10 mouse cellular contexts compared by ENCODE assay signal in the genomic region with DNA sequence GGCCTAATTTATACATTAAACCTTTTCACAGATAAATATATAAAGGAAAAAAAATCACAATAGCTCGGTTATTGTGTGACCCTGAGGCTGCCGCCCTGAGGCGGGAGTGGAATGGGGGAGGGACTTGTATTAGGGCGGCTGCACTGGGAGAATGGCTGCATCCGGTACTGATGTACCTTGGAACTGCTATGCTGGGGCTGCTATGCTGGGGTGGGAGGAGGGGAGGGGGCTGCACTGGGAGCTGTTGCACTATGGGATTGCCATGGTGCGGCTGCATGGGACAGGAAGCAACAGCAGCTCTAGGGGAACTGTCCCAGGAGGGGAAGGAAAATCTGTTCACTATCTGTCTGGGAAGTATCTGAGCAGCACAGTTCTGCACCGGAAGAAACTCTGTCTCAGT. TPM values are rescaled to one million over a fixed set of nuclear protein-coding genes. Genes with fewer than 3 reads are reported as not detected.
DNase-seq lines count a peak whose midpoint lies in the region; ATAC-seq and TF ChIP-seq lines count a peak whose summit lies in the region.
"Had no signal": no experiment of that assay in that cellular context is flagged by ENCODE, and none has a peak within 500 bp of the region (broad histone marks: within the 10 kb centered on the region; RNA-seq: fewer than 3 reads in every experiment).

No protein-coding gene starts in this region.

- peak; percentile 12; the same call in 1 of the 2 replicates for ATAC-seq in lung, postnatal 0 days
- ATAC-seq in neural tube, embryonic 14.5 days (ENCODE audit: low read depth): no peak

- no peaks in the 10 kb centered on the region for H3K9me3 ChIP-seq in lung, postnatal 0 days (ENCODE audit: low read length)
- H3K9me3 ChIP-seq in neural tube, embryonic 14.5 days (ENCODE audit: control insufficient read depth, low read length): no peaks in the 10 kb centered on the region
- H3K9me3 ChIP-seq: hindbrain, embryonic 15.5 days had no signal

- H3K9ac ChIP-seq in heart, adult 2 months (ENCODE audit: low read depth, low read length): no peak overlapping the region
- H3K9ac ChIP-seq in lung, postnatal 0 days (replicated peaks; ENCODE audit: low read depth): no peak overlapping the region
- H3K9ac ChIP-seq in neural tube, embryonic 14.5 days (replicated peaks; ENCODE audit: low read depth, low read length): no peak overlapping the region

- no peak overlapping the region for H3K4me3 ChIP-seq in heart, adult 2 months
- H3K4me3 ChIP-seq in lung, postnatal 0 days (ENCODE audit: low read depth, low read length): no peak overlapping the region
- no peak overlapping the region for H3K4me3 ChIP-seq in lung, adult 2 months (replicated peaks; ENCODE audit: extremely low read depth, low read depth, low read length)
- H3K4me3 ChIP-seq in neural tube, embryonic 14.5 days (ENCODE audit: low read depth, low read length): no peak overlapping the region

- intact Hi-C loops in heart, adult 2 months (cut with DNase I): no loop called here

- no peak for TF ChIP-seq POLR2A in heart, adult 2 months (IDR thresholded peaks at IDR 0.05; ENCODE audit: insufficient read depth, low read depth, low read length)
- no peak for TF ChIP-seq POLR2A in lung, adult 2 months (IDR thresholded peaks at IDR 0.05; ENCODE audit: borderline replicate concordance, extremely low read depth, low read depth, low read length)

- no peaks in the 10 kb centered on the region for H3K27me3 ChIP-seq in heart, adult 2 months (ENCODE audit: control insufficient read depth, insufficient read depth, low read length)
- no peaks in the 10 kb centered on the region for H3K27me3 ChIP-seq in lung, postnatal 0 days (replicated peaks; ENCODE audit: insufficient read depth, low read length)
- H3K27me3 ChIP-seq in neural tube, embryonic 14.5 days (ENCODE audit: control insufficient read depth, insufficient read depth, low read length): no peaks in the 10 kb centered on the region
- H3K27me3 ChIP-seq: hindbrain, embryonic 15.5 days had no signal

- 24% methylated on average over 7 of the region's 7 CpGs for WGBS in heart, adult 2 months
- WGBS in lung, postnatal 0 days: 25% methylated on average over 7 of the region's 7 CpGs
- WGBS in lung, adult 2 months: 36% methylated on average over 7 of the region's 7 CpGs
- 39% methylated on average over 7 of the region's 7 CpGs for WGBS in neural tube, embryonic 14.5 days

- TF ChIP-seq CTCF in heart, adult 2 months (IDR thresholded peaks at IDR 0.05): no peak
- TF ChIP-seq CTCF in lung, postnatal 0 days (IDR thresholded peaks at IDR 0.05): no peak
- no peak for TF ChIP-seq CTCF in lung, adult 2 months (IDR thresholded peaks at IDR 0.05; ENCODE audit: insufficient read depth, low read length)

- H3K36me3 ChIP-seq in heart, adult 2 months (ENCODE audit: control insufficient read depth, insufficient read depth, low read length): no peaks in the 10 kb centered on the region
- no peaks in the 10 kb centered on the region for H3K36me3 ChIP-seq in lung, postnatal 0 days (ENCODE audit: insufficient read depth, low read length)
- H3K36me3 ChIP-seq in neural tube, embryonic 14.5 days (ENCODE audit: control insufficient read depth, insufficient read depth, low read length): no peaks in the 10 kb centered on the region
- H3K36me3 ChIP-seq: hindbrain, embryonic 15.5 days had no signal

- H3K27ac ChIP-seq in heart, adult 2 months: peak overlapping the region; percentile 96
- no peak overlapping the region for H3K27ac ChIP-seq in lung, postnatal 0 days (ENCODE audit: low read length)
- no peak overlapping the region for H3K27ac ChIP-seq in neural tube, embryonic 14.5 days (ENCODE audit: low read depth, low read length)

- H3K4me2 ChIP-seq in lung, postnatal 0 days (replicated peaks; ENCODE audit: low read depth, low read length): no peak overlapping the region; the same call in 1 of the 2 replicates
- H3K4me2 ChIP-seq in neural tube, embryonic 14.5 days (ENCODE audit: low read depth, low read length): peak overlapping the region; percentile 63; the same call in 1 of the 2 replicates

- DNase-seq in heart, adult 2 months: no peak
- DNase-seq in heart, adult 9 months (ENCODE audit: low spot score in 2 of 2): no peak
- peak; percentile 41 for DNase-seq in lung, postnatal 0 days (ENCODE audit: low spot score)
- no peak for DNase-seq in lung, adult 2 months
- peak; percentile 39 for DNase-seq in heart, postnatal 4 days
- DNase-seq in right cerebral cortex, postnatal 4 days: no peak
- no peak for DNase-seq in spleen, postnatal 4 days (ENCODE audit: low spot score in 2 of 2)
- DNase-seq: adrenal gland, postnatal 36 days had no signal

- H3K79me2 ChIP-seq in heart, adult 2 months (replicated peaks; ENCODE audit: control insufficient read depth, insufficient read depth, low read length): no peaks in the 10 kb centered on the region

- TF ChIP-seq EP300 in heart, adult 2 months (IDR thresholded peaks at IDR 0.05; ENCODE audit: insufficient read depth, low read depth, low read length): no peak
- TF ChIP-seq EP300 in lung, postnatal 0 days (IDR thresholded peaks at IDR 0.05): no peak

- peaks cover 2% of the 10 kb centered on the region for H3K4me1 ChIP-seq in heart, adult 2 months (ENCODE audit: control insufficient read depth, insufficient read depth, low read length)
- H3K4me1 ChIP-seq in lung, postnatal 0 days (ENCODE audit: insufficient read depth, low read depth, low read length): peaks cover 23% of the 10 kb centered on the region
- H3K4me1 ChIP-seq in lung, adult 2 months (ENCODE audit: control insufficient read depth, insufficient read depth, low read length): peaks cover 9% of the 10 kb centered on the region
- peaks cover 26% of the 10 kb centered on the region; the same call in 1 of the 2 replicates for H3K4me1 ChIP-seq in neural tube, embryonic 14.5 days (ENCODE audit: control insufficient read depth, insufficient read depth, low read length)

RNA-seq across cellular contexts. Expression of a gene that starts 1.3 kb away (rescaled TPM):
- 100 to 1,000 TPM; 189 to 251 TPM for total RNA-seq in heart, adult 2 months (2021)
- polyA plus RNA-seq in heart, adult 2 months (2012; rRNA removed): 166 and 182 TPM in 2 replicates
- 24.4 and 26.6 TPM in 2 replicates for polyA plus RNA-seq in lung, postnatal 0 days (2015; fragmentation: Nextera tagmentation; extraction: Ambion mirVana)
- 24.4 and 26.0 TPM in 2 replicates for polyA plus RNA-seq in lung, adult 2 months (2012; rRNA removed)
- 10 to 100 TPM; 50.3 to 53.6 TPM for total RNA-seq in heart, postnatal 4 days (2021)
- 11.0 and 14.4 TPM in 2 replicates for polyA plus RNA-seq in neural tube, embryonic 14.5 days (2014; fragmentation: Nextera tagmentation; extraction: Ambion mirVana)

RNA-seq across cellular contexts. Expression of a gene that starts 8.0 kb away (rescaled TPM):
- 100 to 1,000 TPM; 167 to 194 TPM for total RNA-seq in heart, adult 2 months (2021)
- 80.9 and 150 TPM in 2 replicates for polyA plus RNA-seq in heart, adult 2 months (2012; rRNA removed)
- 478 and 479 TPM in 2 replicates for polyA plus RNA-seq in lung, postnatal 0 days (2015; fragmentation: Nextera tagmentation; extraction: Ambion mirVana)
- polyA plus RNA-seq in lung, adult 2 months (2012; rRNA removed): 112 and 149 TPM in 2 replicates
- 100 to 1,000 TPM; 217 to 226 TPM for total RNA-seq in heart, postnatal 4 days (2021)
- 368 and 376 TPM in 2 replicates for polyA plus RNA-seq in neural tube, embryonic 14.5 days (2014; fragmentation: Nextera tagmentation; extraction: Ambion mirVana)

RNA-seq across cellular contexts. Expression of a gene that starts 20.2 kb away (rescaled TPM):
- 1 to 10 TPM; 6.2 to 7.5 TPM for total RNA-seq in heart, adult 2 months (2021)
- polyA plus RNA-seq in heart, adult 2 months (2012; rRNA removed): 5.3 and 7.7 TPM in 2 replicates
- 6.3 and 6.7 TPM in 2 replicates for polyA plus RNA-seq in lung, postnatal 0 days (2015; fragmentation: Nextera tagmentation; extraction: Ambion mirVana)
- polyA plus RNA-seq in lung, adult 2 months (2012; rRNA removed): 11.0 and 12.9 TPM in 2 replicates
- total RNA-seq in heart, postnatal 4 days (2021): 1 to 10 TPM; 7.8 to 8.5 TPM
- polyA plus RNA-seq in neural tube, embryonic 14.5 days (2014; fragmentation: Nextera tagmentation; extraction: Ambion mirVana): 24.9 and 30.4 TPM in 2 replicates

RNA-seq across cellular contexts. Expression of a gene that starts 46.5 kb away (rescaled TPM):
- 10 to 100 TPM; 23.5 to 27.6 TPM for total RNA-seq in heart, adult 2 months (2021)
- polyA plus RNA-seq in heart, adult 2 months (2012; rRNA removed): 18.4 and 24.7 TPM in 2 replicates
- 44.4 and 46.6 TPM in 2 replicates for polyA plus RNA-seq in lung, postnatal 0 days (2015; fragmentation: Nextera tagmentation; extraction: Ambion mirVana)
- 11.8 and 18.4 TPM in 2 replicates for polyA plus RNA-seq in lung, adult 2 months (2012; rRNA removed)
- 10 to 100 TPM; 38.6 to 42.5 TPM for total RNA-seq in heart, postnatal 4 days (2021)
- 67.8 and 78.8 TPM in 2 replicates for polyA plus RNA-seq in neural tube, embryonic 14.5 days (2014; fragmentation: Nextera tagmentation; extraction: Ambion mirVana)

RNA-seq across cellular contexts. Expression of a gene that starts 46.5 kb away (rescaled TPM):
- 10 to 100 TPM; 19.4 to 20.4 TPM for total RNA-seq in heart, adult 2 months (2021)
- polyA plus RNA-seq in heart, adult 2 months (2012; rRNA removed): 29.0 and 39.2 TPM in 2 replicates
- polyA plus RNA-seq in lung, postnatal 0 days (2015; fragmentation: Nextera tagmentation; extraction: Ambion mirVana): 23.5 and 25.3 TPM in 2 replicates
- 20.1 and 30.4 TPM in 2 replicates for polyA plus RNA-seq in lung, adult 2 months (2012; rRNA removed)
- 10 to 100 TPM; 20.1 to 23.9 TPM for total RNA-seq in heart, postnatal 4 days (2021)
- 47.6 and 49.4 TPM in 2 replicates for polyA plus RNA-seq in neural tube, embryonic 14.5 days (2014; fragmentation: Nextera tagmentation; extraction: Ambion mirVana)

Comparison
In these comparisons a context has a peak if more than half of its experiments do, and no peak if none do; other contexts are left out.
1. DNase-seq: peak in lung, postnatal 0 days (single experiment) and heart, postnatal 4 days (single experiment); none in heart, adult 2 months (0 of 2), heart, adult 9 months (0 of 2), lung, adult 2 months (single experiment), right cerebral cortex, postnatal 4 days (single experiment) and spleen, postnatal 4 days (0 of 2).